ENCODE assay signal across 8 mouse cellular contexts in genomic region chr6:113282969-113283368, GRCm38 (mm10). TPM values are rescaled to one million over a fixed set of nuclear protein-coding genes. Genes with fewer than 3 reads are reported as not detected.
A peak's percentile ranks its signal among the peaks of the same experiment; 100 is the strongest.
DNase-seq lines count a peak whose midpoint lies in the region; ATAC-seq lines count a peak whose summit lies in the region.

No protein-coding gene starts in this region.

- H3K27me3 ChIP-seq in forebrain, embryonic 14.5 days (replicated peaks; ENCODE audit: control insufficient read depth, insufficient read depth, low read length) = peaks cover 32% of the 10 kb centered on the region
- H3K27me3 ChIP-seq in midbrain, embryonic 12.5 days = peaks cover 49% of the 10 kb centered on the region
- H3K27me3 ChIP-seq in liver, embryonic 11.5 days (replicated peaks; ENCODE audit: control insufficient read depth, insufficient read depth, low read length) = peaks cover 36% of the 10 kb centered on the region

- H3K4me1 ChIP-seq in forebrain, embryonic 14.5 days (ENCODE audit: control insufficient read depth, insufficient read depth, low read length) = peaks cover 5% of the 10 kb centered on the region; the same call in 1 of the 2 replicates
- peaks cover 15% of the 10 kb centered on the region for H3K4me1 ChIP-seq in midbrain, embryonic 12.5 days
- no peaks in the 10 kb centered on the region for H3K4me1 ChIP-seq in liver, embryonic 11.5 days (replicated peaks; ENCODE audit: control insufficient read depth, insufficient read depth, low read length)

- peak; percentile 8; the same call in 1 of the 2 replicates for ATAC-seq in frontal cortex, adult (ENCODE audit: low TSS enrichment)
- peak; percentile 27 for ATAC-seq in forebrain, embryonic 14.5 days
- ATAC-seq in midbrain, embryonic 12.5 days (ENCODE audit: low FRiP score, low read depth) = peak; percentile 16; the same call in 1 of the 2 replicates
- no peak for ATAC-seq in liver, embryonic 11.5 days (replicated peaks; ENCODE audit: low FRiP score)

- no peaks in the 10 kb centered on the region for H3K9me3 ChIP-seq in forebrain, embryonic 14.5 days (replicated peaks; ENCODE audit: control insufficient read depth, low read length)
- no peaks in the 10 kb centered on the region for H3K9me3 ChIP-seq in midbrain, embryonic 12.5 days
- H3K9me3 ChIP-seq in liver, embryonic 11.5 days (ENCODE audit: control insufficient read depth, low read length) = no peaks in the 10 kb centered on the region

- H3K9ac ChIP-seq in forebrain, embryonic 14.5 days (ENCODE audit: low read length) = no peak overlapping the region
- no peak overlapping the region for H3K9ac ChIP-seq in midbrain, embryonic 12.5 days (replicated peaks)
- H3K9ac ChIP-seq in liver, embryonic 11.5 days (ENCODE audit: low read depth, low read length) = no peak overlapping the region

- peak overlapping the region; percentile 16; the same call in 1 of the 2 replicates for H3K4me3 ChIP-seq in forebrain, embryonic 14.5 days (ENCODE audit: low read depth, low read length)
- peak overlapping the region; percentile 34 for H3K4me3 ChIP-seq in midbrain, embryonic 12.5 days
- H3K4me3 ChIP-seq in liver, embryonic 11.5 days (ENCODE audit: low read depth, low read length) = no peak overlapping the region

- WGBS in forebrain, embryonic 14.5 days = under 1% methylated on average over 22 of the region's 22 CpGs
- WGBS in midbrain, embryonic 12.5 days = 2% methylated on average over 20 of the region's 22 CpGs
- 6% methylated on average over 22 of the region's 22 CpGs for WGBS in liver, embryonic 11.5 days

- H3K36me3 ChIP-seq in forebrain, embryonic 14.5 days (ENCODE audit: control insufficient read depth, insufficient read depth, low read length) = peaks cover 18% of the 10 kb centered on the region
- peaks cover 15% of the 10 kb centered on the region; the same call in 1 of the 2 replicates for H3K36me3 ChIP-seq in midbrain, embryonic 12.5 days
- peaks cover 2% of the 10 kb centered on the region; the same call in 1 of the 2 replicates for H3K36me3 ChIP-seq in liver, embryonic 11.5 days (ENCODE audit: control insufficient read depth, insufficient read depth, low read length)

- H3K4me2 ChIP-seq in forebrain, embryonic 14.5 days (ENCODE audit: low read length) = peak overlapping the region; percentile 50
- peak overlapping the region; percentile 53 for H3K4me2 ChIP-seq in midbrain, embryonic 12.5 days (replicated peaks)
- no peak overlapping the region for H3K4me2 ChIP-seq in liver, embryonic 11.5 days

- DNase-seq in frontal cortex, postnatal 10 days (ENCODE audit: low spot score in 2 of 2) = no peak
- DNase-seq in brain, adult 2 months (ENCODE audit: low read depth, low spot score) = peak; percentile 22
- DNase-seq in forebrain, embryonic 14.5 days (ENCODE audit: low spot score) = no peak
- no peak for DNase-seq in liver, embryonic 11.5 days (ENCODE audit: low spot score)
- DNase-seq in B cell, adult 2 months = no peak
- DNase-seq in right cerebral cortex, postnatal 10 days (ENCODE audit: low spot score in 2 of 2) = no peak

- H3K27ac ChIP-seq in forebrain, embryonic 14.5 days (ENCODE audit: low read depth, low read length) = no peak overlapping the region
- no peak overlapping the region for H3K27ac ChIP-seq in midbrain, embryonic 12.5 days (replicated peaks)
- no peak overlapping the region for H3K27ac ChIP-seq in liver, embryonic 11.5 days (ENCODE audit: low read depth, low read length)

RNA-seq across cellular contexts. Expression of gene Cpne9, which starts 0.9 kb away (rescaled TPM):
- polyA plus RNA-seq in forebrain, embryonic 14.5 days (2014; fragmentation: Nextera tagmentation; extraction: Ambion mirVana) = 0.23 and 0.80 TPM in 2 replicates
- 0.22 and 0.34 TPM in 2 replicates for polyA plus RNA-seq in midbrain, embryonic 12.5 days (2016; fragmentation: Nextera tagmentation; extraction: Ambion mirVana)
- 0.07 TPM in 1 of 2 replicates, not detected in the other for polyA plus RNA-seq in liver, embryonic 11.5 days (2014; fragmentation: Nextera tagmentation; extraction: Ambion mirVana)

RNA-seq across cellular contexts. Expression of gene Brpf1, which starts 24.0 kb away (rescaled TPM):
- polyA plus RNA-seq in forebrain, embryonic 14.5 days (2014; fragmentation: Nextera tagmentation; extraction: Ambion mirVana) = 15.8 and 17.0 TPM in 2 replicates
- polyA plus RNA-seq in midbrain, embryonic 12.5 days (2016; fragmentation: Nextera tagmentation; extraction: Ambion mirVana) = 29.6 and 31.2 TPM in 2 replicates
- 22.0 and 23.3 TPM in 2 replicates for polyA plus RNA-seq in liver, embryonic 11.5 days (2014; fragmentation: Nextera tagmentation; extraction: Ambion mirVana)

RNA-seq across cellular contexts. Expression of gene Ogg1, which starts 43.8 kb away (rescaled TPM):
- polyA plus RNA-seq in forebrain, embryonic 14.5 days (2014; fragmentation: Nextera tagmentation; extraction: Ambion mirVana) = 12.7 and 14.7 TPM in 2 replicates
- 11.7 and 13.6 TPM in 2 replicates for polyA plus RNA-seq in midbrain, embryonic 12.5 days (2016; fragmentation: Nextera tagmentation; extraction: Ambion mirVana)
- 12.7 and 15.1 TPM in 2 replicates for polyA plus RNA-seq in liver, embryonic 11.5 days (2014; fragmentation: Nextera tagmentation; extraction: Ambion mirVana)

RNA-seq across cellular contexts. Expression of gene Mtmr14, which starts 45.3 kb away (rescaled TPM):
- polyA plus RNA-seq in forebrain, embryonic 14.5 days (2014; fragmentation: Nextera tagmentation; extraction: Ambion mirVana) = 41.7 and 43.6 TPM in 2 replicates
- polyA plus RNA-seq in midbrain, embryonic 12.5 days (2016; fragmentation: Nextera tagmentation; extraction: Ambion mirVana) = 48.1 and 48.7 TPM in 2 replicates
- polyA plus RNA-seq in liver, embryonic 11.5 days (2014; fragmentation: Nextera tagmentation; extraction: Ambion mirVana) = 29.9 and 30.7 TPM in 2 replicates
